Mouse (Mus musculus) kidney, postnatal 25 days (tissue): Measurements from ENCODE around the gene Lce3d.

ENCODE experiments used
- DNase-seq, 2 experiments: peaks; one replicate each; pipeline ENCODE4 v3.0.0; 2021; ENCODE audit warnings: mixed read lengths in 2 of 2

Lce3d gene

DNA sequence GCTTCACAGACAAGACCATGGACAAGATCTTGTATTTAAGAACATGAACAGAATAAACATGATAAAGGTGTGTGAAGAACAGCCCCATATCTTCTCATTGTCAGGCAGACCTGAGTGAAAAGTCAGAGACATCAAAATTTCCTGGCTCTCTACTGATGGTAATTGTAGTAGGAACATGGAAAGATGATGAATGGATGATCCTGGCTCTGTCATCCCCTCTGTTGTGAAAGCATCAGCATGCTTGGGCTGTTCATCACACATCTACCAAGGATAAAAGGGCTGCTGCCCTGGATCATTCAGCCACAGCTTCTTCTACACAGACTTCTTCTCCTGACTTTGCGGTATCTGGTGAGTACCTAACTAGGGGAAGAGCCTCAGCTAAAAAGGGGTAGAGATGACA, at the start of gene Lce3d:
Lce3d (plus strand) TSS at position 301 of the 400 bp plus-strand sequence.
- DNase-seq, result no peak

DNA sequence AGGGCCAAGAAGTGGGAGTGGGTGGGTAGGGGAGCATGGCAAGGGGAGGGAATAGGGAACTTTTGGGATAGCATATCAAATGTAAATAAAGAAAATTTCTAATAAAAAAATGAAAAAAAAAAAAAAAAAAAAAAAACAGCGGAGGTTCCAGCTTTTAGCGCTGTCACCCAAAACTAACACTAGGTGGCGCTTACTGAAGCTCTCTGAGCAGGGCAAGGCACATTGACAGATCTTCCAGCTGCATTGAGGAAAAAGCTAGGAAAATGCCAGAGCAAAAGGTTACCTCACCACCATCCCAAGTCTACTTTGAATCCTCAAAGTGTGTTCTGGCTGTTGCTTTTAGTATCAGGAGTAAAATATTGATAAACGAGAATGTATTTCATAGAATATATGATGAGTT, 49.6 kb upstream of the Lce3d start:
- peak in 1 of 2 experiments; percentile 40 for DNase-seq

DNA sequence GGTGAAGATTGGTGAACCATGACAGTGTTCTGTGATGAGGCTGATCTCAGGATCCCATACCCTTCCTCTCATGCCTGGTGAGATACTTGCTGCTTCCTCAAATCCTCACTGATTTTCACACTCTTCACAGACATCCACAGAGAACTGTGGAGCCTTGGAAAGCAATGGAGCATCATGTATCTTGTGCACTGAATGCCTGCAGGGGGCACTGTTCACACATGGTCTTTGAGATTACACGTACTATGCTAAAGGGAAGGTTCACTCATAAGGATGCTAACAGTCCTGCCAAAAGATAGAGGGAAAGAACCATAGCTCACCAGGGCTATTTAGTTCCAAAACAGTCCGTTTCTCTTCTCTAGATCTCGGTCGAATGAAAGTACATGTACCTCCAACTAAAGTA, 36.8 kb upstream of the Lce3d start:
- peak in 1 of 2 experiments; percentile 24 for DNase-seq

DNA sequence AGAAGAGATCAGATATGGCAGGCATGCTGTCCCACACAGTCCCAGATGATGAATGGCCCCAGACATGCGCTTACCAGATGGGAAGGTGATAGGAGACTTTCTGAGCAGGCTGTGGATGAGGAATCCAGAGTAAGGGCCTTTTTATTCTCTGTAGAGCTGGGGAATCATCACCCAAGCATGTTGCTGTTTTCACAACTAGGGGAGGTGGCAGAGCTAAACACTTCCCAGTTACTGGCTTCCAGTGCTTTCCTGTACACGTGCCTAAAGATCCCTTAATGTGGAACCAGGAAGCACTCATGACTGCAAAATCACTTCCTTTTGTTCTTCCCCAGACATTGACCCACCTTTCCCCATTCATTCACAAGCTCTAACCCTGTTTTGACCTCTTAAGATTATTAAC, 31.1 kb upstream of the Lce3d start, which contains the start of gene Lce3a:
Lce3a (minus strand) TSS at position 101 of the 400 bp plus-strand sequence.
- DNase-seq, result no peak

DNA sequence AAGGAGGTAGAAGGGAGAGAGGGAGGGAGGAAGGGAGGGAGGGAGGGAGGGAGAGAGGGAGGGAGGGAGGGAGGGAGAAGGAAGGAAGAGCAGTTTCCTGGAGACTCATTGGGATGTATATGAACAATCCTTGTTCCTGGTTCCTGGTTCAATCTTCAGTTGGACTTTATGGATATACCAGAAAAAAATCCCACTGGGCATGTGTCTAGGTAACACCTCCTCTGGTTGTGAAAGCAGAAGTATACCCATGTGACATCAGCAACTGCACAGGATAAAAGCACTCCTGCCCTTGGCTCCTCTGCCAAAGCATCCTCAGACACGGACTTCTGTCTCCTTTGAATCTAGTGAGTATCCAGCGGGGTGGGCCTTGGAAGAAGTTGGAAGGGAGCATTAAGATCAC, 24.5 kb upstream of the Lce3d start, which contains the start of gene Lce3b:
Lce3b (plus strand) TSS at position 301 of the 400 bp plus-strand sequence.
- DNase-seq, result no peak

DNA sequence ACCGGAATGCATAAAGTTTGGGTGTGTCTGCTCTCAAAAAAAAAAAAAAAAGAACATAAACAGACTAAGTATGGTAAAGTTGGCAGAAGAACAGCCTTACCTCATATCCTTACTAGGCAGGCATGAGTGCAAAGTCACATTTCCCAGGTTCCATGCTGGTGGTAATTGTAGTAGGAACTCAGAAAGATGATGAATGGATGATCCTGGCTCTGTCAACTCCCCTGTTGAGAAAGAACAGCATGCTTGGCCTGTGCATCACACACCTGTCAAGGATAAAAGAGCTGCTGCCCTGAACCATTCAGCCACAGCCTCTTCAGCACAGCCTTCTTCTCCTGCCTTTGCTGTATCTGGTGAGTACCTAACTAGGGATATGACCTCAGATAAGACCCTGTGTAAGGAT, 13.0 kb upstream of the Lce3d start, which contains the start of gene Lce3c:
Lce3c (plus strand) TSS at position 301 of the 400 bp plus-strand sequence.
- DNase-seq, result no peak

DNA sequence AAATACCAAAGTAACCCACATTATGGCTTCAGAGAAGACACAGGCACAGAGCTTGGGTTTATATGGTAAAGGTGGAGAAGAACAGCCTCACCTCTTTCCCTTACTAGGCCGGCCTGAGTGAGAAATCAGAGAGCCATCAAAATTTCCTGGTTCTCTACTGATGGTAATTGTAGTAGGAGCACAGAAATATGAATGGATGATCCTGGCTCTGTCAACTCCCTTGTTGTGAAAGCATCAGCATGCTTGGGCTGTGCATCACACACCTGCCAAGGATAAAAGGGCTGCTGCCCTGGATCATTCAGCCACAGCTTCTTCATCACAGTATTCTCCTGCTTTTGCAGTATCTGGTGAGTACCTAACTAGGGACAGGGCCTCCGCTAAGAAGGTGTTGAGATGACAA, 9.6 kb downstream of the Lce3d start, which contains the start of gene Lce3e:
Lce3e (plus strand) TSS at position 301 of the 400 bp plus-strand sequence.
- DNase-seq, result no peak

DNA sequence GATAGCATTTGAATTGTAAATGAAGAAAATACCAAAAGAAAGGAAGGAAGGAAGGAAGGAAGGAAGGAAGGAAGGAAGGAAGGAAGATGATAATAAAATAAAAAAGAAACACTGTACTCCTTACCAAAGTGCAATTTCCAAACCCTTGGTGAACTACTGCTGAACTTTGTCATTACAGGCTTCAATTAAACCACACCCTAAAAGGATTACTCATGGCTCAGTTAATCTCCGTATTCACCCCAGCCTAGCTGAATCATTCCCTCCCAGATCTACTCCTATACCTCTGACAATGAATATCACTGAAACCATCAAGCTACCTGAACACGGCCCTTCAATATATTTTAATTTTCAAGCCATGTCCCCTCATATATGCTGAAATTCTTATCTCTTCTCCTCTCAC, 21.3 kb downstream of the Lce3d start:
- no peak for DNase-seq

DNA sequence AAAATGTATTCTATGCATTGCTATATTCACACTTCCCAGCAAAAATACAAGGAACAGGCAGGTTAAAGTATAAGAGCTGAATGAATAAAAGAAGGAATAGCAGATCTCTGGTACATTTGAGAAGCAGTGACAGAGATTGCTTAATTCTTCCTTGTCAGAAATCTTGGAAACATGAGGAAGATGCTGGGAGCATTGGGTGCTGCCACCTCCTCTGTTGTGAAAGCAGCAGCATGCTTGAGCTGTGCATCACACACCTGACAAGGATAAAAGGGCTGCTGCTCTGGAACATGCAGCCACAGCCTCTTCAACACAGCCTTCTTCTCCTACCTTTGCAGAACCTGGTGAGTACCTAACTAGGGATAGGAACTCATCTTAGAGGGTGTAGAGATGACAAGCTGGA, 34.7 kb downstream of the Lce3d start, which contains the start of gene Lce3f:
Lce3f (plus strand) TSS at position 301 of the 400 bp plus-strand sequence.
- DNase-seq, result no peak

DNA sequence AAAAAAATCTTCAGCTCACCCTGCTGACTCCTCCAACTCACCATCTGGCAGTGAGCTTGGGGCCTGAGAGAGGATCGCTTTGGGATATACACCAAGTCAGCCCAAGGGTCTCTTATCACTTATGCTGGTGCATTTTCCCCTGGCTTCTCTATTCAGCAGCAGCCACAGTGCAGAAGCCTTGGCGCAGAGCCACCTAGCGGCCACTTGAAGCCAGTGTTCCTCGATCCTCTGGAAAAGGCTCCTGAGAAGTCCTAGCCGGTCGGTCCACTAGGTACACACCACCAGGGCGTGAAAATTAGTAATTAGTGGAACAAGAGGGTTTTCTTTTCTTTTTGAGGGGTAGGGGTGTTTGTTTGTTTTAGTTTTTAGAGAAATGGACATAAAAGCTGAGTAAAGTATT, 41.5 kb downstream of the Lce3d start:
- peak; percentile 75 to 80 for DNase-seq

DNA sequence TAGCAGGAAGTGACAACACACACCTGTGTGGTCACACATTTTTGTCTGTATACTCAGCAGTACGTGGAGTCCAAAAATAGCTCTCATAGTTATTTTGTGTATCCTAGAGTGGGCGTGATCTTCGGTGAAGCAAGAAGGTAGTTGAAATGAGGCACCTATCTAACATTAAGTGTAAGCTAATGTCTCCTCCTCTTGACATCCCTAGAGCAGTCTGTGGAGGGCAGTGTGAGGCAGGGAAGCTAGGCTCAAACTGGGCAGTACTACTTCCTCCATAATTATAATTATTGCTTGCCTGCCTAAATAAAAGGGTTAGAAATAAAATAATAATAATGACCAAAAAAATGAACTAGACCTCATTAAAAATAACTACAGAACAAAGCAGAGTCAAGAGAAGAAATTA, 43.4 kb downstream of the Lce3d start:
- no peak for DNase-seq

DNA sequence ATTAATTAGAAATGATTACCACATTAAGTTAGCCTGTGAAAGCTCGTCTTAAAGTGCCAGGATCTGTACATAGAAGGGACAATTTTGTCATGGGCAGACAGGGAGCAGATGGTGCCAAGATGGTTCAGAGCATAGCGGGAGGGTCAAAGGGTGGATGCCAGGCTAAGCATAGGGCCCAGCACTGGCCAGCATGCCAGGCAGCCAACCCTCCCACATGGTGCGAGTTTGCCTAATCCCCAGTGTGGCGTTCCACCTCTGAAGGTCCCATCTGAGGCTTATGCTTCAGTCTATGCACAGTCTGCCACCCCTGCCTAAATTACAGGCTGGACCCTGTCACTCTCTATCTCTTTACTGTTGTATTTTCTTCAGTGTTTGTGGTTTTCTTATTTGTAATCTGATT, 45.7 kb downstream of the Lce3d start:
- DNase-seq, result no peak
